Mouse (Mus musculus) C2C12 (cell line): ENCODE data around the gene Zfp617. TPM values are rescaled to one million over a fixed set of nuclear protein-coding genes. Genes with fewer than 3 reads are reported as not detected.

Experiments used
- H3K27me3 ChIP-seq: one replicate; pipeline ENCODE4 v1.6.1; 2011; ENCODE audit not compliant: control insufficient read depth, insufficient read depth, insufficient read length
- H3K36me3 ChIP-seq: one replicate; pipeline ENCODE4 v1.6.1; 2011; ENCODE audit not compliant: control insufficient read depth, insufficient read depth
- H3K4me3 ChIP-seq: one replicate; pipeline ENCODE4 v1.5.1; 2011; ENCODE audit warnings: mild to moderate bottlenecking, control low read depth; ENCODE audit not compliant: poor library complexity, insufficient read depth, severe bottlenecking
- H3K79me2 ChIP-seq: one replicate; pipeline ENCODE4 v1.6.1; 2011; ENCODE audit not compliant: control insufficient read depth, insufficient read depth
- H3K79me3 ChIP-seq: one replicate; pipeline ENCODE4 v1.6.1; 2011; ENCODE audit warnings: low read depth, control low read depth
- H3ac ChIP-seq: one replicate; pipeline ENCODE3; 2011; ENCODE audit warnings: low read depth; ENCODE audit not compliant: control insufficient read depth, insufficient read length
- CEBPB ChIP-seq: IDR thresholded peaks from one replicate; pipeline ENCODE4 v1.6.1; 2011; ENCODE audit warnings: low read depth, mild to moderate bottlenecking, control low read depth, moderate library complexity
- CTCF ChIP-seq: IDR thresholded peaks from one replicate; pipeline ENCODE4 v1.5.1; 2011; ENCODE audit not compliant: control insufficient read depth, insufficient read depth, insufficient read length
- FOSL1 ChIP-seq: IDR thresholded peaks from one replicate; pipeline ENCODE4 v1.8.0; 2011; ENCODE audit warnings: mild to moderate bottlenecking, low read length; ENCODE audit not compliant: poor library complexity, insufficient read depth, severe bottlenecking
- MAX ChIP-seq: IDR thresholded peaks from one replicate; pipeline ENCODE4 v1.6.1; 2011; ENCODE audit warnings: mild to moderate bottlenecking, control low read depth
- MYOD1 ChIP-seq: IDR thresholded peaks from one replicate; pipeline ENCODE4 v1.6.1; 2011; ENCODE audit warnings: low read depth; ENCODE audit not compliant: control insufficient read depth, insufficient read length
- MYOG ChIP-seq: IDR thresholded peaks from one replicate; pipeline ENCODE4 v1.6.1; 2011; ENCODE audit not compliant: control insufficient read depth, insufficient read length; ENCODE audit errors: extremely low read depth
- USF1 ChIP-seq: IDR thresholded peaks from one replicate; pipeline ENCODE4 v1.6.1; 2011; ENCODE audit warnings: low read depth, mild to moderate bottlenecking, control low read depth, moderate library complexity
- polyA plus RNA-seq: library from polyadenylated mRNA; unstranded; fragments of >200 nt; fragmentation: generic; extraction: Trizol; gene quantifications from one replicate; pipeline ENCODE4 v1.2.1, GENCODE M21; 2012; ENCODE audit warnings: missing spikeins

Zfp617 gene
- polyA plus RNA-seq, 1 experiment: 3.6 TPM

DNA sequence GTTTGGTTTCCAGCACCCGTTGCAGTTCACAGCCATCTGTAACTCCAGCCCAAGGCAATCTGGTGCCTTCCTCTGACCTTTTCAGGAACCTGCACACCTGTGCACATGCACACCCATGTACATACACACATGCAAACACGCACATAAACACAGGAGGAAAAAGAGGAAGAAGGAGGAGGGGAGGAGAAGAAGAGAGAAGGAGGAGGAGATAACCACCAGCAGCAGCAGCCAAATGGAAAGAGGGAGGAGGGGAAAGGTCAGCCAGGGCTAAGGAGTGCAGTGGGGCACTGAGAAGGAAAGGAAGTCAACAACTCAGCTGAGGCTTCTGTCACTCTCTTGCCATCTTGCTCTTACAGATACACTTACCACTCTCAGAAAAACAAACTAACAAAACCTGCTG, 72.6 kb downstream of the Zfp617 start:
- Histone ChIP-seq H3K27me3 (no peaks in the 10 kb centered on the region), H3K36me3 (no peaks in the 10 kb centered on the region), H3K79me3 (no peaks in the 10 kb centered on the region), H3K4me3 (no peak overlapping the region), H3ac (no peak overlapping the region), H3K79me2 (no peaks in the 10 kb centered on the region)
- TF ChIP-seq MYOG (no peak), CEBPB (no peak), CTCF (no peak), USF1 (no peak), MAX (no peak), FOSL1 (no peak), MYOD1 (no peak)

DNA sequence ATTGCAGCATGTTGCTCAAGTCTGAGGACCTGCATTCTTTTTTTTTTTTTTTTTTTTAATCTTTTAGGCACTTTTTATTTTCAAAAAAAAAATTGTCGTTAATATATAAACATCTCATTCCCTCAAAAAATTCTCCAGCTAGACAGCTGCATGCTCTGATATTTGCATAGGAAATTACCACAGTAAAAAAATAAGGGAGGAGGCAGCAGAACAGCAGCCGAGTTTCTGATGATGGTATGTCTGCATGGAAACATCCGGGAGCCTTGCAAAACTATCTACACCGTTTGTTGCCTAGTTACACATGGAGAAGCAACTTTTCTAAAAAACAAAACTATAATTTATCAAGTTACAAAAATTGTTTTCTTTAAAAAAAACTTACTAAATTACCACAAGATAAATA, 73.0 kb downstream of the Zfp617 start:
- Histone ChIP-seq H3K27me3 (peaks cover 1% of the 10 kb centered on the region), H3K4me3 (no peak overlapping the region), H3K79me2 (no peaks in the 10 kb centered on the region), H3K79me3 (no peaks in the 10 kb centered on the region), H3ac (no peak overlapping the region), H3K36me3 (no peaks in the 10 kb centered on the region)
- TF ChIP-seq USF1: no peak

Other genes with a start within 250 kb of the Zfp617 start
- 1.5 TPM for gene Unc13a, start 236.9 kb upstream of the Zfp617 start, polyA plus RNA-seq
- 1.2 TPM for gene Jak3, start 232.3 kb upstream of the Zfp617 start, polyA plus RNA-seq
- gene Insl3, start 219.4 kb upstream of the Zfp617 start, polyA plus RNA-seq: 0.14 TPM
- gene B3gnt3, start 206.8 kb upstream of the Zfp617 start, polyA plus RNA-seq: 0.02 TPM
- not detected for gene Fcho1, start 182.9 kb upstream of the Zfp617 start, polyA plus RNA-seq
- gene Zfp709, start 26.6 kb upstream of the Zfp617 start, polyA plus RNA-seq: 0.33 TPM
- 0.48 TPM for gene Zfp882, start within 50 bp of the Zfp617 start, polyA plus RNA-seq
- 5.1 TPM for gene Zfp961, start 42.4 kb downstream of the Zfp617 start, polyA plus RNA-seq
- gene Cyp4f18, start 101.0 kb downstream of the Zfp617 start, polyA plus RNA-seq: not detected
- gene Olfr372, start 132.6 kb downstream of the Zfp617 start, polyA plus RNA-seq: not detected
- not detected for gene Olfr373, start 174.5 kb downstream of the Zfp617 start, polyA plus RNA-seq
- 0.01 TPM for gene Olfr374, start 198.4 kb downstream of the Zfp617 start, polyA plus RNA-seq
- 434 TPM for gene Tpm4, start 226.3 kb downstream of the Zfp617 start, polyA plus RNA-seq